Mouse (Mus musculus): ENCODE results near the gene Lrrc3b.

The Lrrc3b gene

DNA sequence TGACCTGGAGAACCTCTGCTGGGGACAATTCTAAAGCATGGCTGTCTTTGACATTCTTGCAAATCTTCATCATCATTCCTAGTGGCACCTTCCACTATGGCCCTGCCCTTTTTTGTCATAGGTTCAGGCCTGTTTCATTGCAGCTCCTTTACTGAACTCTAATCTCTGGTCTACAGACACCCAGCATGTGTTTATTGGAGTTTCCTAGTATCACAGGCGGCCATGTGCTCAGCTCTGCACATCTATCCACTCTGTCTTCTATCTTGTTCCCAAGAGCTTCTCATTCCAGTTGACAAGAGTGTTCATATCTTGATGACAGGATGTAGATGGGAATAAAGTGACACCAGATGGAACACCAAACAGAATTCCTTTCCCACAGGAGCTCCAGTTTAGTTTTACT lies 108.6 kb downstream of the Lrrc3b start:
- no peak for DNase-seq (ENCODE audit: low spot score)

DNA sequence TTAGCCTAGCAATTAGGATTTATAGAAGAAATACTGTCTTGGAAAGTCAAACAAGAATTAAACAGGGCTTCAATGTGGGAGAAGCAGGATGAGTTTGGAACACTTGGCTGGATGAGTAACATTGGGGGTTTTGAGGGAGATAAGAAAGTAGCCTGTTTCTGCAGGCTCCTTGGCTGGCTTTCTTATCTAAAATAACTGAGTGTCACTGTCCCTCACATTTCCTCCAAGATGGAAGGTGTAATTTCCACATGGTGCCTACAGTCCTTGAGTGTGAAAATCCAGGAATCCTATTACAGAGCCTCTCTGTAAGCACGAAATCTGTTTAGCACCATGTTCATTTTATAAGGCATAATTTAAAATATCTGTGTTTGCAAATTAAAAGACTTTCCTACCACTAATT lies 112.9 kb downstream of the Lrrc3b start:
- no peak for DNase-seq (ENCODE audit: low spot score)

GRCm38 (mm10) chr14:15322441-15323123 lies 116.2 kb downstream of the Lrrc3b start:
- no peak for DNase-seq (ENCODE audit: low spot score)

- no peak for DNase-seq (ENCODE audit: low spot score)
Measured at GRCm38 (mm10) chr14:15319399-15319915, 119.3 kb downstream of the Lrrc3b start.

DNA sequence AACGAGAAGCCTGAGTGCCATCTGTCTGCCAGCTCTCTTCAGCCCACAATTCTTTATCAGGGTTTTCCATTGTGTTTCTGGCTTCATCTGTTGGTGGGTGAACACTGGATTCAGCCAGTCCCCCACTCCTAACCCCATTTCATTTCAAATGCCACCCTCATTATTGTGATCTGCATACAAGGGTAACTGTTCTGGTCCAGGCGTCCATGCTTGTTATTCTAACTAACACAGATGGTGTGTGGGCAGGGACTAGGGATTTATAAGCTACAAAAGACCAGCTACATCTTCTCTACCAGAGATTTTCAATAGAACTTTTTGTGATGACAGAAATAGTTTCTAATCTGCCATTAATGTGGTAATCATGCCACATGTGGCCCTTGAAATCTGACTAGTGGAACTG lies 130.2 kb downstream of the Lrrc3b start:
- no peak for DNase-seq (ENCODE audit: low spot score)
